Mouse (Mus musculus): ENCODE data around the gene Gm28729. TPM values are rescaled to one million over a fixed set of nuclear protein-coding genes. Genes with fewer than 3 reads are reported as not detected.
A peak's percentile ranks its signal among the peaks of the same experiment; 100 is the strongest.
"Not testable (repeated sequence)": the region's sequence is repeated elsewhere in the genome, so short reads cannot be mapped to it uniquely, and the experiment has no call there.

Gene Gm28729
- total RNA-seq (2021): under 1 TPM in 1 of 2 experiments, not detected in 1; 0.18 TPM

DNA sequence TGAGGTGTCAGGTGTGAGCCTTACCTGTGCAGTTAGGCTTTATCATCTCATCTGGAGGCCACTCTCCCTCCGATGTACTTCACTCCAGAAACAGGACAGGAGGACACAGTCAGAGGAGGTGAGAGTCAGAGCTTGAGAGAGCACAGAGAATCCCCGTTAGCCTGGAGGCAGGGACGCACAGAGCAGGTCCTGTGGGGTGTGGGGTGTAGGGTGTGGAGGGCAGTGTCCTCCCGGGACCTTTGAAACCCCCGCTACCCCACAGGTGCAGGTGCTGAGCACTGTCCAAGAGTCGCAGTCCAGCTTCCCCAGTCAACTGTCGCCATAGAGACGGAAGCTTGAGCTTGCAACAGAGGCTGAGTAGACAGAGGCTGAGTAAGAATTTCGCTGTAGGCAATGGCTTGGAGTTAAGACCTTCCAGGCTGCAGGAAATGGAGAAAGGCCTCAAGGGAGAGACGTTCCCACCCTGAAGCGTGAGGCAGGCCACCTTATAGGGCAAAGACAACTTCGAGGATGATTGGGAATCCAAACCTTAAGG, at the start of gene Gm28729:
Gm28729 (minus strand) TSS at position 293 of the 535 bp plus-strand sequence.
- no peak for DNase-seq
- intact Hi-C loops (cut with DNase I): no loop called here

DNA sequence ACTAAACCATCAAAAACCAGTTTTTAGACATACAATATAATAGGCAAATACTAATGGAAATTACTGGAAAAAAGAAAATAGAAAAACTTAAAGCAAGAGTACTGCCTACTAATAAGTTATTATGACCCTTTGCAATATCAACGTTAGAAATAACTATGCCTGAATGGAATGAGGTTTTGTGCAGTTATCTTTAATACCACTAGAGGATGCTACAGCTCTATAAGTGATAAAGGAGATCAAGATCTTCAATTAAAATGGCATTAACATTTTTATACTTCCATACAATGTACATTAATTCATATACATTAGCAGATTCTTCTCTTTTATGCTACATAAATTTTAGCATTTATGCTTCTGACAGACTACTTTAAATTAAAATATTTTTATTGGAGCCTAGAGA, 48.2 kb upstream of the Gm28729 start:
- no peak for DNase-seq
- intact Hi-C loops (cut with DNase I): loop anchor here (5.0 to 10.0 kb wide), 2 partner anchors 94 to 242 kb away; no protein-coding TSS in a partner anchor

DNA sequence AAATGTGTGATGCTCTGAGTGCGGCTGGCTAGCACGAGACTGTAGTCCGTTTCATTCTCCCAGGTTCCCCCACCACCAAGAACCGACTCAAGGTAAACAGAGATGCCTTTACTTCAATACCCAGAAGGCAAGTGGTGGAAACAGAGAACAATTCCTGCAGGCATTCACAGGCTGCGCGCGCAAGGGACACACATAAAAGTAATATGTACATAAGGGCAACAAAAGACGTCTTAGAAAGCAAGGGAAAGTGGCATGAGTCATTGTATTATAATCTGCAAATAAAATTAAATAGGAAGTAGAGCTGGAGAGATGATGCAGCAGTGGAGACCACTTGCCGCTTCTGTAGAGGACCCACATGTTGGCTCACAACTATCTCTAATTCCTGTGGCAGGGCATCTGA, 47.7 kb upstream of the Gm28729 start:
- DNase-seq: no peak
- intact Hi-C loops (cut with DNase I): loop anchor here (5.0 to 10.0 kb wide), 2 partner anchors 95 to 242 kb away; no protein-coding TSS in a partner anchor

DNA sequence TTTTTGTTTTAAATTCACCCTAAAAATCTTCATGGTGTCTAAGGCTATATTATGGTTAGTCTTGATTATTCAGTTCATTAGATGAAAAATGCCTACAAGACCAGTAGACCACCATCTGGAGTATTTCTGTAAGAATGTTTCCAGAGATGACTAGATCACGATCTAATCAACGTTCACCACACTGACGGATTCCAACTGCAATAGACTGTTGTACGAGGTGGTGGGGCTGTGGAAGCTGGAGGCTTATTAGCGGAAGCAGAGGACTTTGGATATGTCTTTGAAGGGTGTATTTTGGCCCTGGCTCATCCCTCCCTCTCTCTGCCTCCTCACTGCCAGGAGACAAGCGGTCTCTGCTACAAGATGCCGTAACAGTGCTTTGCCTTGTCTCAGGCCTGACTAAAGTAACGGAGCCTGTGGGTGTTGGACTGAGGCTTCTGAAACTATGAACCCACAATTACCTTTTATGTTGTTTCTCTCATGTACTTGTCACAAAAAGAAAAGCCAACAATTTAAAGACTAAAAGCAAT, 41.5 kb upstream of the Gm28729 start:
- intact Hi-C loops (cut with DNase I): no loop called here
- DNase-seq: no peak

DNA sequence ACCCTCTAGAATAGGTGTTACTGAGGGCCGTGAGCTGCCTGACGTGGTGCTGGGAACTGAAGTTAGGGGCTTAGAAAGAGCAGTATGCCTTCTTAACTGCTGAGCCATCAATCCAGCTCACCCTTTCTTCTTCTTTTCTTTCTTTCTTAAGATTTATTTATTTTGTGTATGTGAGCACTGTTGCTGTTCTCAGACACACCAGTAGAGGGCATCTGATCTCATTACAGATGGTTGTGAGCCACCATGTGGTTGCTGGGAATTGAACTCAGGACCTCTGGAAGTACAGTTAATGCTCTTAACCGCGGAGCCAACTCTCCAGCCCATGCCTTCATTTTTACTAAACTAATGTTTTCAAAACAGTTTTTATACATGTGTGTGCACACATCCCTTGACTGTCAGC, 38.4 kb upstream of the Gm28729 start:
- intact Hi-C loops (cut with DNase I): no loop called here
- DNase-seq: no peak

DNA sequence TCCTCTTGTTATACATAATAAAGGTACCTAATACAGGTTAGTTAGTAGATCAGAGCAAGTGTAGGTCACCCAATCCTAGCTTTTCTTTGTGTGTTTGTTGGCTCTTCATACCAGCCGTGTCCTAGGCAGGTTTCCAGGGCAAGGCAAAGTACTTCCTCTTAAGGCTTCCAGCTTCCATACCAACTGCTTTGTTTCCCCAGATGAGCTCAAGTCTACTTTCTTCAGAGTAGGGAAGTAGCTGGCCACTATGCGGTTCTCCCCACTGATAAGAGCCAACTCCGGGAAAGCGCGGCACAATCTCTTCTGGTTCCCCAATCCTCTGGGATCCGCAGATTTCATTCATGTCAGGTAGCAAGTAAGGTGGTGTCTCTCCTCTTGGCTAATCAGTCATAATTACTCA, 34.1 kb upstream of the Gm28729 start:
- DNase-seq: no peak
- intact Hi-C loops (cut with DNase I): loop anchor here (10.0 kb wide), 1 partner anchor 274 kb away; no protein-coding TSS in a partner anchor

DNA sequence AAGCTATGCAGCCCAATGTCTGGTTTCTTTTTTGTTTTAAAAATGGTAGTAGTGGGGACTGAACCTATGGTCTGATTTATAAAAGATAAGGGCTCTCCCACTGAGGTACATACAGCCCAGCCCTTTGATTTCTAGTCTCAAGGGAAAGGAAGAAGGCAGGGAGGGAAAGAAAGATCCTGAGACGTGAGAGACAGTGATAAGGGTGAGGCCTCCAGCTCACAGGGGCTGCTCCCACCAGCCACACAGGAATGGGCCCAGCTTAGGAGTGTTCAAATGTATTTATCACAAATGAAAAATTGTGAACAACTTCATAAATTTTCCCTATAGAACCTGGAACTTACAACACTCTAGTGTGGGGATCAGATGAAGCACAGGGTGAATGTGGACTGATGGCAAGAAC, 33.5 kb upstream of the Gm28729 start:
- no peak for DNase-seq
- intact Hi-C loops (cut with DNase I): loop anchor here (10.0 kb wide), 1 partner anchor 274 kb away; no protein-coding TSS in a partner anchor

DNA sequence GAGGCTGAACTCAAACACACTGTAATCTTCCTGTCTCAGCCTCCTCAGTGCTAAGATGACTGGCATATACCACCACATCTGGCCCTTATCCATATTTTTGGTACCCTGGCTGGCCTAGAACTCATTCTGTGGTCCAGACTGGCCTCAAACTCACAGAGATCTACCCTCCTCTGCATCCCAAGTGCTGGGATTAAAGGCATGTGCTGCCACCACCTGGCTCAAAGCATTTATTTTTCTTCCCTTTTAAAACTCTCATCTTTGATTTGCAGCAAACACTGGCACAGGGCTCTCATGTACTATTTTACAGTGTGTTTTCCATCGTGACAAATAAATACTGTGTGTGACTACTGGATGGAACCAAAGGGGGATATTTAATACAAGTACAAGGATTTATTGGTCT, 29.0 kb upstream of the Gm28729 start:
- intact Hi-C loops (cut with DNase I): loop anchor here (10.0 kb wide), 1 partner anchor 269 kb away; no protein-coding TSS in a partner anchor
- no peak for DNase-seq

GRCm38 (mm10) chr9:96545410-96545809, 20.3 kb upstream of the Gm28729 start:
- no peak for DNase-seq
- intact Hi-C loops (cut with DNase I): no loop called here

- peak; percentile 69 for DNase-seq
- intact Hi-C loops (cut with DNase I): no loop called here
Measured at GRCm38 (mm10) chr9:96543643-96544640, 18.9 kb upstream of the Gm28729 start.

DNA sequence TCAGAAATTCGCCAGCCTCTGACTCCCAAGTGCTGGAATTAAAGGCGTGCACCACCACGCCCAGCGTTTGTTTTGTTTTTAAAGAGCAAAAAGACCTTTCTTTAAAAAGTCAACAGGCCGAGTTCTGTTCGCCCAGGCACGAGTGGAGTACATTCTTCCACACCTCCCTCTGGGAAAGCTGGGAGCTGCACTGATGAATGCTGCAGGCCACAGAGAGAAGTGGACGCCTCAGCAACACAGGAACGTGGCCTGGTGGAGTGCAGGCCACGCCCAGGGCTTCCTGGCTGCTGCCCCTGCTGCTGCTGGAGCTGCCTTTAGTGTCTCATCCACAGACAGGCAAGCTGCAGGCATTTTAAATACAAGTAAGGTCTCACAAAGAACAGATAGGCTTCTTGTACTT, 13.9 kb upstream of the Gm28729 start:
- DNase-seq: no peak
- intact Hi-C loops (cut with DNase I): no loop called here

- intact Hi-C loops (cut with DNase I): no loop called here
- DNase-seq: no peak
Measured at GRCm38 (mm10) chr9:96537615-96537919, 12.5 kb upstream of the Gm28729 start.

DNA sequence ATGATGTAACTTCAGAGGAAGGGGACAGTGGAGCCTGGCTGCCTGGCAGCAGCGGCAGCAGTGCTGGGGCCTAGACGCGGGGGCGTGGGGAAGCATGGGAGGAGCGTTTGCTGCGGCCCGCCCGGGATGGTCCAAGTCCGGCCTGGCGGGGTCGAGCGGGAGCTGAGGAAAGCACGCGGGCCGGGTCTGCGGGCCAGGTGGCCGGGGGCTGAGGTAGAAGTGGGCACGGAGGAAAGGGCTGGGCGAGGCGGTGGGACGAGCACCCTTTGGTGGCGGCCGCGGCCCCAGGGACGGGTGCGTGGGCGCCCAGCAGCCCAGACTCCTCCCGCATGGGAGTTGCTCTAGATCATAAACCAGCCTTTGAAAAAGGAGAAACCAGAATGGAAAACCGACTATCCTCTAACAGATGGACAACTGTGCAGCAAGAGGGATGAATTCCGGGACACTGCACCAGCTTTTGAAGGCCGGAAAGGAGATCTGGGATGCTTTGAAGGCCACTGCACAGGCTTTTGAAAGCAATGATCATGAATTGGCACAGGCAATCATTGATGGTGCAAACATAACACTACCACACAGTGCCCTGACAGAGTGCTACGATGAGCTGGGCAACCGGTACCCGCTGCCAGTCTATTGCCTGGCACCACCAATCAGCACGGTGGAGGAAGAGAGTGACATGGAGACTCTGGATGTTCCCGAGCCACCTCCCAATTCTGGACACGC, 12.0 kb upstream of the Gm28729 start:
- intact Hi-C loops (cut with DNase I): no loop called here
- peak; percentile 40 for DNase-seq

- intact Hi-C loops (cut with DNase I); DNase-seq: not testable (repeated sequence)
Measured at GRCm38 (mm10) chr9:96536093-96536492, 11.0 kb upstream of the Gm28729 start.

GRCm38 (mm10) chr9:96535431-96535830, 10.4 kb upstream of the Gm28729 start:
- intact Hi-C loops (cut with DNase I): no loop called here
- DNase-seq: no peak

DNA sequence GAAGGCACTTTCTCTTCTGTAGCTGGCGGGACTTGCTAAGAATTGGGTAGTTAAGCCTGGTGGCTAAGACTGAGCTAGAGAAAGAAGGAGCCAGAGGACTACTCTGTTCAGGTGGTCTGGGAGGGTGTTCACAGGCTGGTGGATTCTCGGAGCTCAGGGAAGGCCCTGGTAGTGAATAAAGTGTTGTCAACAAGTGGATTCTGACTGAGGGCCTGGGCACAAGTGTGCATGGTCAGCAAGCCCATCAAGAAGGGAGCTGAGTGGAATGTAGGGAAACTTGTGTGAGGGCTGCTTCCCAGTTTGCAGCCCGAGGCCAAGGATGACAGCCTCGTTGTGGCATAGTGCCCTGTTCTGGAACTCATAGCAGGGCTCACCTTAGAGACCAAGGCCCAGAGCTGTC, 9.2 kb upstream of the Gm28729 start:
- no peak for DNase-seq
- intact Hi-C loops (cut with DNase I): no loop called here

DNA sequence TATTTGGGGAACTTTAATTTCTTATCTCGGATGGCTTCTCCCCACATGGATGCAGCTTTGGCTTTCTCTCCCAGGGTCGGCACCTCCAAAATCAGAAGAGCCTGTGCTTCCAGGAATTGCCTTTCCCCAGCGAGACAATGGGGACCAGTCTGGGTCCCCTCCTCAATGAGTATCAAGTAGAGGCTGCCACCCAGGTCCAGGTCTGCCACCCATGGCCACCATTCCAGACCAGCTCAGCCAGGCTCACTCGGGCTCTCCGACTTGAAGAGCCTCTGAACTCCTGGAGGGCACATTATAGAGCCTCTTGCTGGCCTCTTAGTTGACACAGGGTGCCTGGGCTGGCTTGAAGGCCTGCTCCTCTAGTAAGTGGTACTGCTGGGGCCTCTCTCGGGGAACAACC, 8.4 kb upstream of the Gm28729 start:
- DNase-seq: no peak
- intact Hi-C loops (cut with DNase I): no loop called here

- DNase-seq: no peak
- intact Hi-C loops (cut with DNase I): no loop called here
Measured at GRCm38 (mm10) chr9:96532531-96532930, 7.5 kb upstream of the Gm28729 start.

DNA sequence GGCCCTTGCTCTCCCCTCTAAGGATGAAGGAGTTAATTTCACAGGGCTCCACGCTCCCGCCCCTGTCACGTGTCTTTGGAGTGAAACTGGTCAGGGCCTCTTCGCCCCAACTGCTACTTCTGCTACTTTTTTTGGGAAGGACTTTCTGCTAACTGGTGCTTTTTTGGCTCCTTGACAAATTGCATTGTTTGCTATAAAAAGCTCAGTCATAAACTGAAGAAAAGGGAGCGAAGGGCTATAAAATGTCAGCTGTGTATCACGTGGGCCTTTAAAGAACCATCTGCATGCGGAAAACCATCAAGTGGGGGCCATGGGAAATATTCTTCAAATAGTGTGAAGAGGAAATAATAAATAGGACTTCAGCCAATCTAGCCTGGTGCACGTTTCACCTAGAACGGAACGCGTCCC, 5.6 kb upstream of the Gm28729 start:
- DNase-seq: peak; percentile 47
- intact Hi-C loops (cut with DNase I): no loop called here

- peak; percentile 43 for DNase-seq
- intact Hi-C loops (cut with DNase I): no loop called here
Measured at GRCm38 (mm10) chr9:96529961-96530673, 5.1 kb upstream of the Gm28729 start.

Measured in left cerebral cortex, postnatal 4 days (tissue).